8 mouse cellular contexts compared by ENCODE assay signal in the genomic region with DNA sequence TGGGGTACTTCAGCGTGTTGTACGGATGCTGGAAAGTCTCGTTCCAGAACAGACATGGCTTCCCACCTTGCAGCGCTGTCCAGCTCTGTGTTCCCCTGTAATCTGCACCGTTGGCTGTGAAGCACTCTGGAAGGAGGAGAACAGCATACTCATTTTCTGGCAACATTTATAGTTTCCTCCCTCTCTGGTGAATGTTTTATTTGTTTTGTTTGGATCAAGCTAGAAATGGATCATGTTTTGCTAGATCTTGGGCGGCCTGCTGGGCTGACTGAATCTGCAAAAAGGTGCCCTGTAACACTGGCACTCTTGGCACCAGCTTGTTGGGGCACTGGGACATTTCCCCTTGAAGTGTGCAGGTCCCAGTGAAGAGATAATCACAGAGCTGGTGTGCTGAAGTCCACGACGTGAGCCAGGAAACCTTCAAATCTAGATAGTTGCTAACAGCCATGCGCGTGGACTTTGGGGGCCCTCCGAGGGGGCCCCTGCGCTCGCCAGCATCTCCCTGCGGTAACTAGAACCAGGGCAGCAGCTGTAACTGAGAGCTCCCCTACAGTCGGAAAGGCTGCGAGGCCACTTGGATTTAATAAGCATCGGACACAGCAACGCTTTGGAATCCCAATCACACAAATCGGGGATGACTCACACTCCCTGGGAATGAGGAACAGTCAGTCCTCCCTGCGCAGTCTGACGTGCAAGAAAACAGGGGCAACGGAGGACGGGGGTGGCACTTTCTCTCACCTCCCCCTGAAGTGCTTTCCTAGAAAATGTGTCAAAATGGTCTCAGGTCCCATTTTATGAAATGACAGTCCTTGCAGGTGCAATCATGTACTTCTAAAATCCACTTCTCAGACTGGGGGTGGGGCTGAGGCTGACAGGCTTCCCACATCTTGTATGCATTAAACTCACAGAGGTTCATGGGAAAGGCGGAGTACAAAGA. TPM values are rescaled to one million over a fixed set of nuclear protein-coding genes. Genes with fewer than 3 reads are reported as not detected.
DNase-seq lines count a peak whose midpoint lies in the region; ATAC-seq and TF ChIP-seq lines count a peak whose summit lies in the region.

No protein-coding gene starts in this region.

- no peaks in the 10 kb centered on the region for H3K9me3 ChIP-seq in hindbrain, embryonic 16.5 days (ENCODE audit: control insufficient read depth, low read length)
- no peaks in the 10 kb centered on the region for H3K9me3 ChIP-seq in midbrain, postnatal 0 days (ENCODE audit: low read length)

- no peaks in the 10 kb centered on the region for H3K4me1 ChIP-seq in brown adipose tissue, adult 24 weeks (ENCODE audit: control insufficient read depth, insufficient read depth, insufficient read length, low read length)
- peaks cover 10% of the 10 kb centered on the region for H3K4me1 ChIP-seq in hindbrain, embryonic 16.5 days (ENCODE audit: control insufficient read depth, insufficient read depth, low read depth, low read length)
- H3K4me1 ChIP-seq in midbrain, postnatal 0 days (ENCODE audit: insufficient read depth, low read length) = peaks cover 8% of the 10 kb centered on the region; the same call in 1 of the 2 replicates

- H3K27me3 ChIP-seq in C2C12 (ENCODE audit: control insufficient read depth, insufficient read depth, insufficient read length) = no peaks in the 10 kb centered on the region
- H3K27me3 ChIP-seq in hindbrain, embryonic 16.5 days (replicated peaks; ENCODE audit: control insufficient read depth, insufficient read depth, low read length) = no peaks in the 10 kb centered on the region
- H3K27me3 ChIP-seq in midbrain, postnatal 0 days (ENCODE audit: insufficient read depth, low read length) = no peaks in the 10 kb centered on the region

- peak overlapping the region; percentile 19 for H3ac ChIP-seq in C2C12 (ENCODE audit: control insufficient read depth, insufficient read length, low read depth)

- peak; percentile 38 for DNase-seq in gastrocnemius, postnatal 10 days
- peak; percentile 60 to 65 for DNase-seq in layer of hippocampus, postnatal 36 days
- DNase-seq in midbrain, postnatal 0 days (ENCODE audit: low spot score) = peak; percentile 32
- no peak for DNase-seq in cerebellum, adult 9-11 months

- H3K27ac ChIP-seq in brown adipose tissue, adult 24 weeks (replicated peaks; ENCODE audit: low read depth, low read length) = peak overlapping the region; percentile 43
- H3K27ac ChIP-seq in hindbrain, embryonic 16.5 days (ENCODE audit: low read depth, low read length) = no peak overlapping the region
- no peak overlapping the region for H3K27ac ChIP-seq in midbrain, postnatal 0 days (ENCODE audit: low read depth, low read length)

- no peak for TF ChIP-seq CTCF in C2C12 (IDR thresholded peaks at IDR 0.05; ENCODE audit: control insufficient read depth, insufficient read depth, insufficient read length)
- peak; percentile 18; the same call in 1 of the 2 replicates for TF ChIP-seq CTCF in midbrain, postnatal 0 days (IDR thresholded peaks at IDR 0.05)

- H3K4me3 ChIP-seq in C2C12 (ENCODE audit: insufficient read depth, poor library complexity, severe bottlenecking) = no peak overlapping the region
- 0 out of 2 replicates have a peak overlapping the region, but pooled peaks have one; percentile 18 for H3K4me3 ChIP-seq in brown adipose tissue, adult 24 weeks (ENCODE audit: insufficient read depth, low read depth, low read length)
- no peak overlapping the region for H3K4me3 ChIP-seq in hindbrain, embryonic 16.5 days (ENCODE audit: low read length)
- H3K4me3 ChIP-seq in midbrain, postnatal 0 days (ENCODE audit: low read depth, low read length) = 0 out of 2 replicates have a peak overlapping the region, but pooled peaks have one; percentile 3

- H3K9ac ChIP-seq in hindbrain, embryonic 16.5 days (ENCODE audit: low read depth, low read length) = no peak overlapping the region
- H3K9ac ChIP-seq in midbrain, postnatal 0 days (replicated peaks; ENCODE audit: low read length, poor library complexity, severe bottlenecking) = no peak overlapping the region

- H3K4me2 ChIP-seq in hindbrain, embryonic 16.5 days (ENCODE audit: low read length) = peak overlapping the region; percentile 1; the same call in 1 of the 2 replicates
- H3K4me2 ChIP-seq in midbrain, postnatal 0 days (ENCODE audit: low read depth, low read length, poor library complexity, severe bottlenecking) = peak overlapping the region; percentile 20

- H3K79me2 ChIP-seq in C2C12 (ENCODE audit: control insufficient read depth, insufficient read depth) = peaks cover 41% of the 10 kb centered on the region

- H3K36me3 ChIP-seq in C2C12 (ENCODE audit: control insufficient read depth, insufficient read depth) = peaks cover 28% of the 10 kb centered on the region
- no peaks in the 10 kb centered on the region for H3K36me3 ChIP-seq in hindbrain, embryonic 16.5 days (ENCODE audit: control insufficient read depth, insufficient read depth, low read length)
- no peaks in the 10 kb centered on the region for H3K36me3 ChIP-seq in midbrain, postnatal 0 days (ENCODE audit: insufficient read depth, low read length)

- peaks cover 3% of the 10 kb centered on the region for H3K79me3 ChIP-seq in C2C12 (ENCODE audit: low read depth)

- no peak for ATAC-seq in hindbrain, embryonic 16.5 days
- ATAC-seq in midbrain, postnatal 0 days (ENCODE audit: low FRiP score) = 0 out of 2 replicates have a peak, but pooled peaks have one; percentile 27
- no peak; the same call in 1 of the 2 replicates for ATAC-seq in cerebellum, adult (ENCODE audit: insufficient number of reproducible peaks, low FRiP score, low TSS enrichment)

- 66% methylated on average over 24 of the region's 24 CpGs for WGBS in hindbrain, embryonic 16.5 days
- 55% methylated on average over 24 of the region's 24 CpGs for WGBS in midbrain, postnatal 0 days

TF ChIP-seq in C2C12, 6 proteins besides CTCF, POLR2A, EP300 and RAD21:
- TF ChIP-seq MAX (IDR thresholded peaks at IDR 0.05) = no peak
- TF ChIP-seq FOSL1 (IDR thresholded peaks at IDR 0.05; ENCODE audit: insufficient read depth, low read length, poor library complexity, severe bottlenecking) = no peak
- TF ChIP-seq MYOD1 (IDR thresholded peaks at IDR 0.05; ENCODE audit: control insufficient read depth, insufficient read length, low read depth) = no peak
- no peak for TF ChIP-seq MYOG (IDR thresholded peaks at IDR 0.05; ENCODE audit: control insufficient read depth, extremely low read depth, insufficient read length)
- no peak for TF ChIP-seq CEBPB (IDR thresholded peaks at IDR 0.05; ENCODE audit: low read depth)
- no peak for TF ChIP-seq USF1 (IDR thresholded peaks at IDR 0.05; ENCODE audit: low read depth)

RNA-seq across cellular contexts. Expression of a gene that starts 17.3 kb away (rescaled TPM):
- polyA plus RNA-seq in C2C12 (2012; fragmentation: generic; extraction: Trizol) = 43.5 TPM
- polyA plus RNA-seq in brown adipose tissue, adult 24 weeks (2012; ENCODE audit: insufficient read depth, insufficient read length, missing spikeins) = 4.8 and 5.7 TPM in 2 replicates
- total RNA-seq in gastrocnemius, postnatal 10 days (2021) = 10 to 100 TPM; 69.3 to 74.4 TPM
- 4.8 and 7.1 TPM in 2 replicates for polyA plus RNA-seq in hindbrain, embryonic 16.5 days (2015; fragmentation: Nextera tagmentation; extraction: Ambion mirVana)
- 10 to 100 TPM; 13.1 to 14.6 TPM for total RNA-seq in layer of hippocampus, postnatal 36 days (2021)
- 8.5 and 11.2 TPM in 2 replicates for total RNA-seq in midbrain, postnatal 0 days (2014; rRNA removed)
- polyA plus RNA-seq in midbrain, postnatal 0 days (2015; fragmentation: Nextera tagmentation; extraction: Ambion mirVana) = 2.3 and 2.5 TPM in 2 replicates

Comparison
In these comparisons a context has a peak if more than half of its experiments do, and no peak if none do; other contexts are left out.
1. H3K4me3 ChIP-seq: peak in brown adipose tissue, adult 24 weeks (single experiment) and midbrain, postnatal 0 days (single experiment); none in C2C12 (single experiment) and hindbrain, embryonic 16.5 days (single experiment).